Mouse (Mus musculus): ENCODE results near the gene Trim68.
"Not testable (repeated sequence)": the region's sequence is repeated elsewhere in the genome, so short reads cannot be mapped to it uniquely, and the experiment has no call there.

Trim68 gene

DNA sequence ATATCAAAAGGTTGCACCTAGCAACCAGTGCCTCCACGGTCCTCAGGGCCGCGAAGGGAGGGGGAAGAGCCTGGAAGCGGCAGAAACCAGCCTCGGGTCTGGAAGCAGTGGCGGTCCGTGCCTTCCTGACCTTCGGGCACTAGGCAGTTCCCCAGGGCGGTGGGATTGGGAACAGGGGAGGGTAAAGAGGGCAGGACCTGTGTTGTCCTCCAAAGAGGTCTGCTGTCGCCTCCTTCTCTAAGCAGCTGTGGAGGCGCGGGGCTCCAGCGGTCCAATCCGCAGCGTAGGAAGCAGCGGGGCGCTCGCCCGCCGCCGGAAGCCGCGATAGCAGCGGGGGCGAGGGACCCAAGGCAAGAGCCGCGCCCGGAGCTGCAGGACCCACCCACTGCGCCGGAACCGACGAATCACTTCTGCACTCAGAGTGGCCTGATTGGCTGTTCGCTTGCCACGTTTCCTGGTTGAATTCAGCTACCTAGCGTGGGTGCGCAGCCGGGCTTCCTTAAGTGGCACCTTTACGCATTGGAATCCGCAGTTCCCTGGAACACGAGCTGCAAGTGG, at the start of gene Trim68:
Trim68 (minus strand) TSS at position 384 of the 558 bp plus-strand sequence.
- DNase-seq (ENCODE audit: low spot score in 2 of 2) = peak; percentile 90 to 93

DNA sequence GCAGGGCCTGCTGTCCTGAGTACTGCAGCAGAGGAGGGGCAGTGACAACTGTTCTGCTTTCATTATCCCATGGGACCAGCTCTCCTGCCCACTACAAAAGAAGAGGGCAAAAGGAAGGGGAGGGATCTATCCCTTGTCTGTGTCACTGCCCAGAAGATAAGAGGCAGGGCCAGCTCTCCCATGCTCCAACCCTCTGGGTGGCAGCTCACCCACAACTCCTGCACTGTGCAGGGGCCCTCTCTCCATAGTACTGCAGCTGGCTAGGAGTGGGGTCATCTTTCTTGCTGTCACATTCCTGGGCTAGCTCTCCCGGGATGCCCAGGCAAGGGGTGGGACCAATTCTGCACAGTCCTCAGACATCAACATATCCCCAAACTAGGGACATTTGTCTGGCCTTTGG, 46.7 kb upstream of the Trim68 start:
- DNase-seq (ENCODE audit: low spot score in 2 of 2) = no peak

DNA sequence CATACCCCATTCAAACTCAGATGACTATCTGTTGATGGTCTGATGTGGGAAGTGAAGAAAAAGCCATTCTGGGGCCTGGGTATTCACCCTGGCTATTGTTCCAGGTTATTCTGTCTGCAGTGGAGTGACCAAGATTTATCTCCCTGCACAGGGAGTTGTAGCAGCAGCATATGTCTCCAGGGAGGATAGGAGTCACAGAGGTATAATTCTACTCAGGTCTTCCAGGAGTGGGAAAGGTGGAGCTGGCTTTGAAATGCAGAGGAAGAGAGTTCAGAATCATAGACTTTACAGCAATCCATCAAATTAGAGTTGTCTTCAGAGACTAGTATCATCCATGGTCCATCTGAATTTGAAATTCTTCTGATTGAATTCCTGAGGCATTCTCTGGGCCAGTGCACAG, 40.3 kb upstream of the Trim68 start, which contains the start of gene Olfr559:
Olfr559 (minus strand) TSS at position 101 of the 400 bp plus-strand sequence.
- no peak for DNase-seq (ENCODE audit: low spot score in 2 of 2)

DNA sequence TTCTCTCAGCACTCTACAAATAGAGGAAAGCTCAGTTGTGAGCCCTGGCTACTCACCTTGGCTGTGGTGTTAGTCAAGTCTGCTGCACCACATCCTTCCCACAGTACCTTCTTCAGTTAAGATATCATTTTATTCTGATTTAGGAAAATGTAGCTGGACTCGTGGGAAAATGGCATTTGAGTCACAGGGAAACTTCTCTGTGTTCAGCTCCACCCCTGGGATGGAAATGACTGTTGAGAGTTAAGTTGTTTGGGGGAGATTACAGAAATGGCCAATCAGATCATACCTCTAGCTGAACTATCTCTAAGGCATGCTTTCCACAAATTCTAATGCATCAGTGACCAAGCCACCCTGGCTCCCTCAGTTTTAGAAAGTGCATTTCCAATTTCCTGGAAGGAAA, 31.8 kb upstream of the Trim68 start, which contains the start of gene Olfr33:
Olfr33 (minus strand) TSS at position 101 of the 400 bp plus-strand sequence.
- no peak for DNase-seq (ENCODE audit: low spot score in 2 of 2)

DNA sequence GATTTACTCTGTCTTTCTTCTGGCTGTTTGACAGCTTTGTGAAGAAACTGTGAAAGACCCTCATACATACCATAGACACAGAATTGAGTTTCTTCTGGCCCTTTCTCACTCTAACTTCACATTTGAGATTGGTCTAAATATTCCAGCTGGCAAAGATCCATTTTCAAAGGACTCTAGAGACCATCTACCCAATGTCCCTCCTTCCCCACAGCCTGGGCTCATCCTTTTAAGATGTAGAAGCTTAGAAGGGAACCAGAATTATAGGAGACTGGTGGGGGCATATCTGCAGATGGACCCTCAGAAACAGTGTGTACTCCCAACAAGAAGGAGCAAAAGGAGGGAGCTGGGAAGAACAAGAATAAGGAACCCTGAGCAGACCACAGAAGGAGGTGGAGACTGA, 14.8 kb upstream of the Trim68 start, which contains the start of gene Olfr558:
Olfr558 (plus strand) TSS at position 301 of the 400 bp plus-strand sequence.
- DNase-seq (ENCODE audit: low spot score in 2 of 2) = no peak

DNA sequence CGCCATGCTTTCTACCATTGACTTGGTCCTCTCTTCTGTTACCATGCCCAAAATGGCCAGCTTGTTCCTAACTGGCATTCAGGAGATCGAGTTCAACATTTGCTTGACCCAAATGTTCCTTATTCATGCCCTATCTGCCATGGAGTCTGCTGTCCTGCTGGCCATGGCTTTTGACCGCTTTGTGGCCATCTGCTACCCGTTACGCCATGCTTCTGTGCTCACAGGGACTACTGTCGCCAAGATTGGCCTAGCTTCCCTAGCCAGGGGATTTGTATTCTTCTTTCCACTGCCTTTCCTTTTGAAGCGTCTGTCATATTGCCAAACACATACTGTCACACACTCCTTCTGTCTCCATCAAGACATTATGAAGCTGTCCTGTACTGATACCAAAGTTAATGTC, 11.3 kb upstream of the Trim68 start:
- DNase-seq (ENCODE audit: low spot score in 2 of 2) = no peak

DNA sequence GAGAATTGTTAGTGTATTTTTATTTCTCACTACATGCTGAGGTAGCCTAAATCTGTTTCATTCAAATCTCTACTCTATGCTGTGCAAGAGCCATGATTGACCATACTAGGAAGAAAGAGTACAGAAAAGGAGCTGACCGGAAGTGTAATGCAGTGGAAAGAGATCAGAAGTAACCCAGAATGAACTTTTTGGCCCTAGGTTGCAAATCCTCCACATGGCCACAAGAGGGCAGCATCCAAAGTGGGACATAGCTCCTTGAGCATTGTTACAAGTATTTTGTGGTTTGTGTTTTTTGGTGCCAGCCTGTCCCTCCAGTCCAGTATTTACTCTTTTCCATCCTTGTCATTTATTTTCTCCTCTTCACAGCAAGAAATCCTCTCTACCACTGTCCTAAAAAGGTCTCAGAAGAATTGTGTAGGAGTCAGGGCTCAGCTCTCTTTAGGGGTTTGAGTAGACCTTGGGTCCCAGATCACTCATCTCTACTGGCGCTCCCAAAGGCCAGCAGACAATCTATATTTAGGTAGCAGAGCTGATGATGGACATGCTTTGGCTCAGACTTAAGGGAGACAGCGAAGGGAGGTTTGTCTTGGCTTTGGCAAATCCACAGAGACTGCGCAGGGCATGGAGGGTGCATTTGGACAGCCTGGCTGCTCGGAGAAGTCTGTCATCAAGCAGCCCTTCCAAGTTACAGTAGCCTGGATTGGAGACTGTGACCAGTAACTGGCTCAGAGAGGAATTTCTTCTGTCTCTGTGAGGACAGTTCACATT, 8.4 kb upstream of the Trim68 start, which contains the start of gene Olfr557:
Olfr557 (plus strand) TSS at position 553 of the 768 bp plus-strand sequence.
- peak in 1 of 2 experiments; percentile 55 for DNase-seq (ENCODE audit: low spot score in 2 of 2)

DNA sequence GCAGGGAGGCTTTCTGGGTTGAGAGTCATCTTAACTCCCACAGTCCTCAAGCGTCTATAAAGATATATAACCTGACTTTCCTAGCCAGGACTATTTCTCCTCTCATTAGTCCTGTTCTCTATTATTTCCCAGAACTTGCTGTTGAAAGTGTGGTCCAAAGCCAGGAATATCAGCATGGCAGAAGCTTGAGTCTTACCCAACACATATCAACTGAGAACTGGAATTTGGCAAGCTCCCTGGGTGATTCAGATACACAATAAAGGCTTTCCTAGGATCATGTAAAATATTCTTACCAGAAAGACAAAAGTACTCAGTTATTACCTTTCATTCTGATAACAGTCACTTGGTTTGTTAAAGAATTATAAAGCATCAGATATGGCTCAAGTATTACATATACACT, 5.2 kb downstream of the Trim68 start:
- no peak for DNase-seq (ENCODE audit: low spot score in 2 of 2)

DNA sequence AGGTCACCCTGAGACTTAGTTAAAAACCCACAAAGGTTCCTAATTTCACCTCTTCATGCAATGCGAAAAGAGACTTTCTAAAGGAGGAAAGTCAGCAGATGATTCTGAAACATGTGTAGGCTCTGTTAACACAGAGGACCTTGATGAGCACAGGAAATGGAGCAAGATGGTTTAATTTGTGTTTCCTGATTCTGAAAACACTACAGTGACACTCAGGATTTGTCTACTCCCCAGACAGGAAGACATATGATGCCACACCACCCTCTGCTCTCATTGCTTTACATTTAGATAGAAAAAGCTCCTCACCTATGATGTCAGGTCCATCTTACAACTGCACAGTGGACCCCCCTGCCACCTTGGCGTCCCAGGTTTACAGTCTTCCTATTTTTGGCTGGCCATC, 10.9 kb downstream of the Trim68 start:
- DNase-seq (ENCODE audit: low spot score in 2 of 2) = no peak

DNA sequence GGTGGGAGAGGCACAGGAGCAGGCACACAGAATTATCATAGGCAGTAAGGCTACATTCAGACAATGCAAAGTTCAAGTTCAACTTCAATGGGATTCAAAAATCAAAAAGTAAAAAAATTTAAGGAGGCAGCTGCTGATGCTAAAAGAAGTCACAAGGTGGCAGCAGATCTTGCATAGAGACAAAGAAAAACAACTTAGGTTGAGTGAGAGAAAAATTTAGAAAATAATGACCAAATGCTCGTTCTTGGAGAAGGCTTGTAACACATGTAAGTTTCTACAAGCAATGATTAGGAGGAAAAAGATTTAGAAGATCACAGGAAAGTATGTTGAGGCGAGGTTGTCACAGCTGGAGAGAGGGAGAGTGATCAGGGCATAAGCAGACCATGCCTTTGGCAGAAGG, 21.7 kb downstream of the Trim68 start:
- peak in 1 of 2 experiments; percentile 12 for DNase-seq (ENCODE audit: low spot score in 2 of 2)

DNA sequence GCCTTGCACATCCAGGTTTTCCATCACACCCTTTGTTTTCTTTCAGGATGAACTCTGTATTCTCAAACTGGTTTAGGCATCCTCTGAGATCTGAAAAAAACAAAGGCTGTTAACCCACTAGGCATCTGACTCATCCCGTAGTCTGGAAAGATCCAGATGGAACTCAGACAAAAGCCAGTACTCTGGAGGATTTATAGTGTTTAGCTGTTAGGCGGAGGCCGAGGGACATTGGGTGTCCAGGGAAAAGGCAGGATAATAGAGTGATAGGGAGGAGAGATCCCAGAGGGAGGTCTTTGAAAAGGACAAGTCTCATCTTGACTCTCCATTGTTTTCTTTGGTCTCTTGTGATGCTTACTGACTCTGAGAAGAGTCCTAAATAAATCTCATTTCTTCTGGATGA, 22.5 kb downstream of the Trim68 start, which contains the start of gene Olfr556:
Olfr556 (plus strand) TSS at position 301 of the 400 bp plus-strand sequence.
- DNase-seq (ENCODE audit: low spot score in 2 of 2) = no peak

DNA sequence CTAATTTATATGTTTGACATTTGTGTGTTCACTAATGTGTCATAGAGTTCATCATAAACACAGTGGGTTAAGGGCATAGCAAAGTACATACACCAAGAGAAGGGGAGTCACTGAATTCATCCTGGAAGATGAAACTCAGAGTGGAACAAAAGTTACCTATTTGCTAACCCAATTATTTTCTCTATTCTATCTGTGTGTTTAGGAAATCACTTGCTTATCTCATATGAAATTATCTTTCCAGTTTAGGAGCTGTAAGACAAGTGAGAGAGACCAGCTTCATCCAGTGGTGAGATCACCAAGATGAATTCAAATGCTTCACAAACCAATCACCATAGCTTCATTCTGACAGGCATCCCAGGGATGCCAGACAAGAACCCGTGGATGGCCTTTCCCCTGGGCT, 28.6 kb downstream of the Trim68 start, which contains the start of gene Olfr555:
Olfr555 (plus strand) TSS at position 301 of the 400 bp plus-strand sequence.
- DNase-seq (ENCODE audit: low spot score in 2 of 2) = no peak

DNA sequence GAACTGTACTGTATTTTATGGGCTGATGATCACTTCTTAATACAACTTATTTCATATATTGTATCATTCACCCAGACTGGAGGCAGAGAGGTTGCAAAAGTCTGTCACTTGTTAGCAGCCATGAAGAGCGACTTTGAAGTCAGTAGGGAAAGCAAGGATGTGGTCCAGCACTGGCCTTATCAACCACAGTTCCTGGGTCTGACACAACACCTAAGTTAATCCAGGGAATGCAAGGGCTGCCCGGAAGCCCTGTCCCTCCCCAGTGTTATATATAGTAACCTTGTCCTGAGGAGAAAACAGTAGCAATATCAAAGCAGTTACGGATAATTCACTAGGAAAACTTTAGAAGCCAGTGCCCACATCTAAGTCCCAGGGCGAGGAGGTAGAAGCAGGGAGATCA, 42.2 kb downstream of the Trim68 start:
- not testable (repeated sequence) for DNase-seq (ENCODE audit: low spot score in 2 of 2)

DNA sequence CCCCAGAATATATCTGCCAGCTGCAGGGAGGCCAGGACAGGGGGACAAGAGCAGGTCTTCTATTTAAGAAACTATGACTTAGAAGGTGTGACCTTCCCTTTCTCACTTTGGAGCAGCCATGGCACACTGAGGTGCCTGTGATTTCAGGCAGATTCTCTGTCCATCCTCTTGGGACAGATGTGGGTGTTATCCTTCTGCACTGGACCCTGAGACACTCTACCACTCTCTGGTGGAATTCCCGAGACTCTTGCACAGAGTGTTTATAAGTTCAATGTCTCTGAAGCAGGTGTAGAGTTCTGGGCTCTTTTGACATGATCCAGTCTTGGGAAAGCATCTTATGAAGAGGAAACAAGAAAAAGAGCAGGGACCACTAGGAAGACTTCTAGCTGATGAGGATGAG, 49.0 kb downstream of the Trim68 start, which contains the start of gene Olfr554:
Olfr554 (plus strand) TSS at position 301 of the 400 bp plus-strand sequence.
- DNase-seq (ENCODE audit: low spot score in 2 of 2) = no peak

DNA sequence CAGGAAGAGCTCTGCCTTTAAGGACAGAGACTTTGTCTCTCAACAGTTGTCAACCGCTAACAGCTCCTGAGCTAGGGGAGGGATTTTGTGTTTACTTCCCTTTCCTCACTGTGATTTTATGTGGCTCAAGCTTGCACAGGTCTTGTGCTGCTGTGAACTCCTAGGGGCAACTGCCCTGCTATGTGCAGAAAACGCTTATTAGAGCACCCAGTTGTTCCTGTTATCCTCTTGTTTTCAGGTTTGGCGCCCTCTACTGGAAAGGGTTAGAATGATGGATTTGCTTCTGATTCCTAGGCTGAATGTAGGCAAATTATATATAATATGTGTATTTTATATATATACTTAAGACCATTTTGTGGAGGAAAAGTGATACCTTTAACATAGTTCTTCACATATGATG, 50.5 kb downstream of the Trim68 start:
- DNase-seq (ENCODE audit: low spot score in 2 of 2) = peak; percentile 27 to 39
